Mouse (Mus musculus): ENCODE data around the gene Terb2. TPM values are rescaled to one million over a fixed set of nuclear protein-coding genes. Genes with fewer than 3 reads are reported as not detected.

The Terb2 gene
- polyA plus RNA-seq (2015; fragmentation: Nextera tagmentation; extraction: Ambion mirVana): not detected in 2 replicates

DNA sequence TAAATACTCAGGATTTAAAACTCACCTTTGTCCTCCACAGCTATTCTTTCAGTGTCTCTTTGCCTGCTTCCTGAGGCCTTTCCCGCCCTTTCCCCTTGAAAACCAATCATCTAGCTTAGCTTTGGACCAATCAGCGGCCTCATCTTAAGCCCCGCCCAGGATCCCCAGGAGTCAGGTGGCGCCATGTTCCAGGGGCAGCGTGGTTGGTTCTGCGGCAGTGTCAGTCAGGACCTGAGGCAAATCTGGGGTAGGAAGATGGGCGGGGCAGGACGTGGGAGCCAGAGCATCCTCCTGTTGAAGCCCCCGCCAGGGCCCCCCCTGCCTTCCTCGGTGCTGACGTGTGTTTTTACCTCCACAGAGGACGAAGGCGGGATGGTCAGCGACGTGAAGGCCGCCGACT lies at the start of gene Terb2, which contains the start of gene Patl2:
TSS of gene Terb2 (plus strand) at position 167 of the 400 bp plus-strand sequence.
TSS of gene Patl2 (minus strand) at position 84 of the 400 bp plus-strand sequence.

DNA sequence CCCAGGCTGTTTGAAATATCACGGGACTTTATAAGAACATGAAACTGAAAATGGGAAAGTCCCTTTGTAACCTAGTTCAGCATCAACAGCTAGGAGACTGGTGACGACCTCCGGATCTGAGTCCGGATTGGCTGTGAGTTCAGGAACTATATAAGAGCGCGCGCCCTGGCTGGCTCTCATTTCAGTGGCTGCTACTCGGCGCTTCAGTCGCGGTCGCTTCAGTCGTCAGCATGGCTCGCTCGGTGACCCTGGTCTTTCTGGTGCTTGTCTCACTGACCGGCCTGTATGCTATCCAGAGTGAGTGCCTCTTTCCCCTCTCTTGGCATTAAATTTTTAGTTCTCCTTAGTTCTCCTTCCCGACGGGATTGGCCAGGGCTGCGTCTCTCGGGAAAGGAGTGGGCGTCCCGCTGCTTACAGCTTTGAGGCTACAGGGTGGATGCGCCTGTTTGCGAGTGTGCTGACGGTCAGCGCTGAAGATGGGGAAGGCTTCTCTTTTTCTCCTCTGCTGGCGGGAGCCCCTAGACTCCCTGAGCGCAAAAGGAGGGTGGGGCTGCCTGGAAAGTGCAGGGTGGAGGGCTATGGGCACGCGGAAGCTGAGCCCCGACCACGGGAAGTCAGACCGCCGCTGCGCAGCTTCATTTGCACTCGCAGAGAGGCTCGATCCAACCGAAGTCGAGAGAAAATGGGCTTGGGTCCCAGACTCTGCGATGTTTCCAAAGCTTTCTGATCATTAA lies 38.4 kb upstream of the Terb2 start, which contains the start of gene B2m:
TSS of gene B2m (plus strand) at position 179 of the 734 bp plus-strand sequence.

DNA sequence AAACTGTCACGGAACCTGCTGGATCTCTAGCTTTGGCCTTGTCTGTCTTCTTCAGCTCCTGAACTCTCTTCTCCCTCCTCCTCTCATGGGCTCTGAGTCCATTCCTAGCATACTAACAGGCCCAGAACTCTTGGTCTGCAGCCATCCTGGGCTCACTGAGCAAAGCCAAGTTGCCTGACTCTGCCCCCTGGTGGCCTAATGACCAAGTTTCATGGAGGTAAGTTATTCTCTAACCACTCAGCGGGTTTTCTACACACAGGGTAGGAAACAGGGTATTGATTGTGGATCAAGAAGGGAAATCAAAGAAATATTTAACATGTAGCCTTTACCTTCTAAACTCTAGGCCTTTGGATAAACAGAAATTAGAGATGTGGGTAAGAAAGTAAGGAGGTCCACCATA lies 25.4 kb upstream of the Terb2 start, which contains the start of gene Trim69:
TSS of gene Trim69 (plus strand) at position 21 of the 400 bp plus-strand sequence.

DNA sequence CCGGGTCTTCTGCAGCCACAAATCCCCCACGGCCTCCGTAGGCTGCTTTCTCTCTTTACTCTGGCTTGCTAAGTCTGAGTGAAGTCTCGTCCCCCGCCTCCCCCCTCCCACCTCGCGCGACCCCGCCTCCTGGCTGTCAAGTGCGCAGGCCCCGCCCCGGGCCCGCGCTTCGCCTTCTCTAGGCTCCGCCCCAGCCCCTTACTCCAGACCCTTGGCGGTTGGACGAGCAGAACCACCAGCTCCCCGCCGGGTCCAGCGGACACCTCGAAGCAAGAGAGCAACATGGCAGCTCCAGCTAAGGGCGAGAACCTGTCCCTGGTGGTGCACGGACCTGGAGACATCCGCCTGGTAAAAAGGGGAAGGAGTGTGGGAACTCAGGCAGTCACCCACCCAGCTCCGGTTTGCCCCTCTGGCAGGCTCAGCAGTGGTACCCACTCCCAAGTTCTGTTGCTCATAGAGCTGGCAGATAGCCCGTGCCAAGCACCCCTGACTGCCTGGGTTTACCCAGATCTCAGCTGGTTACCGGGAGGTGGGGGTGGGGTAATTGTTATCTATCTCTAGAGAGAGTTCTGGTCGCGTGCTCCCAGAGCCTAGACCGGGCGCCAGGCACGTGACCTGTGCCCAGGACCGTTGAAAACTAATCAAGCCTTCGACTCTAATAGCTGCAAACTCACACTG lies 48.7 kb downstream of the Terb2 start, which contains the start of gene Sord:
TSS of gene Sord (plus strand) at position 139 of the 678 bp plus-strand sequence.

Other genes starting within 250 kb of the Terb2 start
- gene Ctdspl2, start 230.3 kb upstream of the Terb2 start, polyA plus RNA-seq (2015; fragmentation: Nextera tagmentation; extraction: Ambion mirVana): 19.7 and 26.0 TPM in 2 replicates
- 0.08 TPM in 1 of 2 replicates, not detected in the other for gene Mageb3, start 230.2 kb upstream of the Terb2 start, polyA plus RNA-seq (2015; fragmentation: Nextera tagmentation; extraction: Ambion mirVana)
- 7.7 and 8.7 TPM in 2 replicates for gene Eif3j1, start 157.7 kb upstream of the Terb2 start, polyA plus RNA-seq (2015; fragmentation: Nextera tagmentation; extraction: Ambion mirVana)
- 4.4 and 4.7 TPM in 2 replicates for gene Spg11, start 67.9 kb upstream of the Terb2 start, polyA plus RNA-seq (2015; fragmentation: Nextera tagmentation; extraction: Ambion mirVana)
- 554 and 584 TPM in 2 replicates for gene B2m, start 38.6 kb upstream of the Terb2 start, polyA plus RNA-seq (2015; fragmentation: Nextera tagmentation; extraction: Ambion mirVana)
- gene Trim69, start 25.6 kb upstream of the Terb2 start, polyA plus RNA-seq (2015; fragmentation: Nextera tagmentation; extraction: Ambion mirVana): 0.07 TPM in 1 of 2 replicates, not detected in the other
- gene Patl2, start 83 bp upstream of the Terb2 start, polyA plus RNA-seq (2015; fragmentation: Nextera tagmentation; extraction: Ambion mirVana): not detected in 2 replicates
- 18.4 and 18.6 TPM in 2 replicates for gene Sord, start 48.5 kb downstream of the Terb2 start, polyA plus RNA-seq (2015; fragmentation: Nextera tagmentation; extraction: Ambion mirVana)
- gene Duox2, start 112.2 kb downstream of the Terb2 start, polyA plus RNA-seq (2015; fragmentation: Nextera tagmentation; extraction: Ambion mirVana): 0.02 and 0.06 TPM in 2 replicates
- gene Duoxa2, start 112.6 kb downstream of the Terb2 start, polyA plus RNA-seq (2015; fragmentation: Nextera tagmentation; extraction: Ambion mirVana): not detected in 2 replicates
- gene Duoxa1, start 127.5 kb downstream of the Terb2 start, polyA plus RNA-seq (2015; fragmentation: Nextera tagmentation; extraction: Ambion mirVana): 5.4 and 7.0 TPM in 2 replicates
- 1.1 TPM in 2 replicates for gene Duox1, start 129.4 kb downstream of the Terb2 start, polyA plus RNA-seq (2015; fragmentation: Nextera tagmentation; extraction: Ambion mirVana)
- 0.57 and 1.3 TPM in 2 replicates for gene Shf, start 182.9 kb downstream of the Terb2 start, polyA plus RNA-seq (2015; fragmentation: Nextera tagmentation; extraction: Ambion mirVana)
- gene Slc28a2, start 240.2 kb downstream of the Terb2 start, polyA plus RNA-seq (2015; fragmentation: Nextera tagmentation; extraction: Ambion mirVana): 0.95 and 1.5 TPM in 2 replicates

All from urinary bladder, postnatal 0 days (tissue).